Mouse (Mus musculus): Measurements from ENCODE around the gene Fzd7. TPM values are rescaled to one million over a fixed set of nuclear protein-coding genes. Genes with fewer than 3 reads are reported as not detected.

Fzd7 gene
- total RNA-seq, 2 experiments from 2014 or later, result 37.2 to 38.3 TPM

Other genes with a start within 250 kb of the Fzd7 start
- gene Als2, start 245.2 kb upstream of the Fzd7 start, total RNA-seq (2021), result 10 to 100 TPM; 22.8 to 24.7 TPM
- 1 to 10 TPM in 1 of 2 experiments, under 1 TPM in 1; 0.96 to 1.3 TPM for gene Cdk15, start 225.5 kb upstream of the Fzd7 start, total RNA-seq (2021)
- gene Gm973, start 33.8 kb downstream of the Fzd7 start, total RNA-seq (2021), result 1 to 10 TPM; 1.9 to 2.2 TPM
- 10 to 100 TPM; 87.3 to 97.7 TPM for gene Sumo1, start 188.4 kb downstream of the Fzd7 start, total RNA-seq (2021)
- 10 to 100 TPM; 77.7 to 96.0 TPM for gene Nop58, start 202.5 kb downstream of the Fzd7 start, total RNA-seq (2021)